11 mouse cellular contexts compared by ENCODE assay signal in genomic region chr9:53376820-53377219, GRCm38 (mm10). TPM values are rescaled to one million over a fixed set of nuclear protein-coding genes. Genes with fewer than 3 reads are reported as not detected.
DNase-seq lines count a peak whose midpoint lies in the region; ATAC-seq and TF ChIP-seq lines count a peak whose summit lies in the region.
"Had no signal": no experiment of that assay in that cellular context is flagged by ENCODE, and none has a peak within 500 bp of the region (broad histone marks: within the 10 kb centered on the region; RNA-seq: fewer than 3 reads in every experiment).

No protein-coding gene starts in this region.

- H3K4me3 ChIP-seq in kidney, adult 2 months (ENCODE audit: insufficient read depth, low read depth, low read length) = no peak overlapping the region
- H3K4me3 ChIP-seq in kidney, embryonic 16.5 days (ENCODE audit: low read length) = no peak overlapping the region
- H3K4me3 ChIP-seq in E14TG2a.4 (replicated peaks; ENCODE audit: low read length) = no peak overlapping the region
- H3K4me3 ChIP-seq in bone marrow macrophage, adult 2 months (ENCODE audit: insufficient read depth, low read length) = no peak overlapping the region
- H3K4me3 ChIP-seq: forebrain, embryonic 13.5 days; neural tube, embryonic 15.5 days had no signal

- no peak overlapping the region for H3K4me2 ChIP-seq in kidney, embryonic 16.5 days (replicated peaks; ENCODE audit: low read depth, low read length)
- H3K4me2 ChIP-seq: forebrain, embryonic 13.5 days; neural tube, embryonic 15.5 days had no signal

- H3K27me3 ChIP-seq in kidney, adult 2 months (replicated peaks; ENCODE audit: control insufficient read depth, insufficient read depth, low read length) = no peaks in the 10 kb centered on the region
- H3K27me3 ChIP-seq in kidney, embryonic 16.5 days (ENCODE audit: insufficient read depth, low read length) = no peaks in the 10 kb centered on the region
- H3K27me3 ChIP-seq in E14TG2a.4 (ENCODE audit: insufficient read depth, low read length) = peaks cover 21% of the 10 kb centered on the region
- H3K27me3 ChIP-seq in splenic B cell, adult 2 months (ENCODE audit: control insufficient read depth, insufficient read depth, low read length, poor library complexity, severe bottlenecking) = no peaks in the 10 kb centered on the region
- H3K27me3 ChIP-seq: forebrain, embryonic 13.5 days; neural tube, embryonic 15.5 days had no signal

- no peaks in the 10 kb centered on the region for H3K36me3 ChIP-seq in kidney, adult 2 months (ENCODE audit: control insufficient read depth, insufficient read depth, low read length)
- no peaks in the 10 kb centered on the region for H3K36me3 ChIP-seq in kidney, embryonic 16.5 days (ENCODE audit: insufficient read depth, low read length)
- H3K36me3 ChIP-seq in E14TG2a.4 (ENCODE audit: insufficient read depth, low read length) = no peaks in the 10 kb centered on the region
- H3K36me3 ChIP-seq in splenic B cell, adult 2 months (ENCODE audit: control insufficient read depth, insufficient read depth, low read length, poor library complexity, severe bottlenecking) = no peaks in the 10 kb centered on the region
- H3K36me3 ChIP-seq: neural tube, embryonic 15.5 days had no signal

- WGBS in kidney, adult 2 months = 89% methylated on average over 13 of the region's 13 CpGs
- WGBS in kidney, embryonic 16.5 days = 88% methylated on average over 13 of the region's 13 CpGs

- peak; percentile 48 for TF ChIP-seq CTCF in kidney, adult 2 months (conservative IDR thresholded peaks at IDR 0.05; ENCODE audit: insufficient read depth, insufficient read length, low read depth, low read length)
- peak; percentile 60 for TF ChIP-seq CTCF in E14TG2a.4 (conservative IDR thresholded peaks at IDR 0.05; ENCODE audit: low read length)
- TF ChIP-seq CTCF in bone marrow macrophage, adult 2 months (IDR thresholded peaks at IDR 0.05; ENCODE audit: low read depth, low read length) = peak; percentile 35; the same call in 1 of the 2 replicates

- no peaks in the 10 kb centered on the region for H3K4me1 ChIP-seq in kidney, adult 2 months (ENCODE audit: control insufficient read depth, insufficient read depth, low read length)
- H3K4me1 ChIP-seq in kidney, embryonic 16.5 days (ENCODE audit: insufficient read depth, low read length) = no peaks in the 10 kb centered on the region
- H3K4me1 ChIP-seq in E14TG2a.4 (replicated peaks; ENCODE audit: low read depth, low read length) = peaks cover 5% of the 10 kb centered on the region; the same call in 1 of the 2 replicates
- peaks cover 18% of the 10 kb centered on the region for H3K4me1 ChIP-seq in bone marrow macrophage, adult 2 months (ENCODE audit: control insufficient read depth, insufficient read depth, low read length)
- H3K4me1 ChIP-seq: forebrain, embryonic 13.5 days; neural tube, embryonic 15.5 days had no signal

- H3K9ac ChIP-seq in kidney, embryonic 16.5 days (replicated peaks; ENCODE audit: low read length) = no peak overlapping the region
- H3K9ac ChIP-seq: forebrain, embryonic 13.5 days; neural tube, embryonic 15.5 days had no signal

- no peak for TF ChIP-seq POLR2A in kidney, adult 2 months (IDR thresholded peaks at IDR 0.05; ENCODE audit: low read depth, low read length)
- TF ChIP-seq POLR2A in bone marrow macrophage, adult 2 months (IDR thresholded peaks at IDR 0.05; ENCODE audit: borderline replicate concordance, low read depth, low read length) = no peak

- no peaks in the 10 kb centered on the region for H3K9me3 ChIP-seq in kidney, embryonic 16.5 days (ENCODE audit: low read length)
- no peaks in the 10 kb centered on the region for H3K9me3 ChIP-seq in E14TG2a.4 (ENCODE audit: low read length)
- H3K9me3 ChIP-seq: forebrain, embryonic 13.5 days; neural tube, embryonic 15.5 days had no signal

- no peak for DNase-seq in kidney, adult 2 months
- peak; percentile 14 for DNase-seq in splenic B cell, adult 2 months (ENCODE audit: low read depth, low spot score)
- DNase-seq in adipocyte (ENCODE audit: low spot score) = no peak
- DNase-seq in kidney, postnatal 10 days = no peak
- DNase-seq in right cerebral cortex, postnatal 4 days = no peak
- DNase-seq: layer of hippocampus, postnatal 36 days had no signal

- no peak for ATAC-seq in kidney, embryonic 16.5 days (ENCODE audit: low FRiP score, low TSS enrichment)
- ATAC-seq: forebrain, embryonic 13.5 days had no signal

- no peak overlapping the region for H3K27ac ChIP-seq in kidney, adult 2 months (ENCODE audit: insufficient read depth, low read depth, low read length)
- H3K27ac ChIP-seq in kidney, embryonic 16.5 days (ENCODE audit: low read length) = no peak overlapping the region
- no peak overlapping the region for H3K27ac ChIP-seq in bone marrow macrophage, adult 2 months (ENCODE audit: insufficient read depth, low read depth, low read length)
- H3K27ac ChIP-seq: forebrain, embryonic 13.5 days; neural tube, embryonic 15.5 days had no signal

RNA-seq across cellular contexts. Expression of gene Kdelc2, which starts 7.0 kb away (rescaled TPM):
- polyA plus RNA-seq in kidney, adult 2 months (2012; rRNA removed) = 3.5 and 4.3 TPM in 2 replicates
- polyA plus RNA-seq in kidney, embryonic 16.5 days (2015; fragmentation: Nextera tagmentation; extraction: Ambion mirVana) = 30.4 and 34.1 TPM in 2 replicates
- 16.7 and 18.2 TPM in 2 replicates for polyA plus RNA-seq in bone marrow macrophage, adult 2 months (2012; ENCODE audit: insufficient read depth, insufficient read length, missing spikeins)

RNA-seq across cellular contexts. Expression of gene 4930550C14Rik, which starts 25.3 kb away (rescaled TPM):
- polyA plus RNA-seq in kidney, adult 2 months (2012; rRNA removed) = 1.0 and 1.8 TPM in 2 replicates
- 2.6 and 2.7 TPM in 2 replicates for polyA plus RNA-seq in kidney, embryonic 16.5 days (2015; fragmentation: Nextera tagmentation; extraction: Ambion mirVana)
- 1.1 TPM in 1 of 2 replicates, not detected in the other for polyA plus RNA-seq in bone marrow macrophage, adult 2 months (2012; ENCODE audit: insufficient read depth, insufficient read length, missing spikeins)
